Mouse (Mus musculus): ENCODE results near the gene Acap1.

- TF ChIP-seq CTCF (IDR thresholded peaks at IDR 0.05) (no peak), POLR2A (IDR thresholded peaks at IDR 0.05; ENCODE audit: insufficient read depth, low read depth, low read length) (no peak)
Observed at GRCm38 (mm10) chr11:69927501-69927900, 32.2 kb upstream of the Acap1 start.

All from heart, adult 2 months (tissue).